Mouse (Mus musculus) stomach, postnatal 0 days (tissue): ENCODE data around the gene Atp10a.

ENCODE experiments used
- CTCF ChIP-seq: IDR thresholded peaks from 2 replicates; pipeline ENCODE4 v1.5.1; 2016; ENCODE audit warnings: antibody characterized with exemption, low read depth, mild to moderate bottlenecking, moderate library complexity
- EP300 ChIP-seq: optimal IDR thresholded peaks from 2 replicates; pipeline ENCODE3; 2016; ENCODE audit warnings: antibody characterized with exemption

- TF ChIP-seq CTCF: no peak
- TF ChIP-seq EP300: no peak
Observed at GRCm38 (mm10) chr7:58640456-58640855, 15.5 kb upstream of the Atp10a start.
